Mouse (Mus musculus) frontal cortex, adult 2 months (tissue): Measurements from ENCODE around the gene Ethe1. TPM values are rescaled to one million over a fixed set of nuclear protein-coding genes. Genes with fewer than 3 reads are reported as not detected.
"Not testable (repeated sequence)": the region's sequence is repeated elsewhere in the genome, so short reads cannot be mapped to it uniquely, and the experiment has no call there.

Experiments used
- DNase-seq, 2 experiments: peaks; one replicate each; pipeline ENCODE4 v3.0.0; 2022; ENCODE audit warnings: low spot score in 1 of 2; ENCODE audit errors: extremely low spot score in 1 of 2
- polyA plus RNA-seq: library from polyadenylated mRNA; depleted of rRNA; stranded (reverse); fragments of >200 nt; gene quantifications from 2 replicates; pipeline ENCODE4 v1.2.3, GENCODE M21; 2012

The Ethe1 gene
- polyA plus RNA-seq, 1 experiment, result 14.9 TPM

DNA sequence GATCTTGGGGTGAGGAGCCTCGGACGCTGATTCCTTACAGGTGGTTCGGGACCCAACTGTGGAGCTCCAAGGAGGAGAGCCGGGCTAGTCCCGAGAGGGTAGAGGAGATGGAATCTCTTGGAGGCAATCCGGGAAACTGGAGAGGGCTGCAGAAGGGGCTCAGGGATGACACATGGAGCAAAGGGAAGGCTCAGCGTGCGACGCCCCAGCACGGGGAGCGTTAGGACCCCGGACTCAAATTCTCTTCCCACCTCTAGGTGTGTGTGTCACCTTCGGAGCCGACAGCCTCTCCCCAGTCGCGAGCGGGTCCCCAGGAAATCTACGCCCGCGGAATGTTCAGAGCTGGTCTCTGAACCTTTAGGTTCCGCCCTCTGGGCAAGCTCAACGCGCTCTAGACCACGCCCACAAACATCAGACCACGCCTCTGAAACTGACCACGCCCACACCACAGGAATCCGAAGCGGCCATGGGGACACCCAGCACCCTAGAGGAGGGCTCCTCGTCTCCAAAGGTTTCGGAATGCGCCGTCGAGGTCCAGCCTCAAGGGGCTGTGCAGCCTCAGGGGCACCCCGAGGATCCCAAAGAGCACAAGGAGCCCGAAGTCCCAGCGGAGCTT lies 23.6 kb downstream of the Ethe1 start:
- DNase-seq, result peak in 1 of 2 experiments; percentile 53

DNA sequence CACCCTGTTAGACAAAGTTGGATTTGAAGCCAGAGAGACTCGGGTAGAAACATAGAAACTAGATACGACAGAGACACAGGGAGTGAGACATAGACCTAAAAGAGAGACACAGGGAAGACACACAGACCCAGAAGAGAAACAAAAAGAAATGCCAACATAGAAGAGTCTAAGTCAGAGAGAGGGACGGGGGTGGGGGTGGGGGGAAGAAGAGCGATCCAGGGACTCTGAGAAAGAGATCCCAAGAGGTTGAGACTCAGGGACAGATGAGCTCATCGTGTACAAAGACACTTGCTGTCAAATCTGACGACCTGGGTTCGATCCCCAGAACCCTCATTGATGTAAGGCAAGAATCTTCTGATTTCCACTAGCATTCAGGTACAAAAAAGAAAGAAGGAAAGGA lies 24.4 kb downstream of the Ethe1 start:
- no peak for DNase-seq

DNA sequence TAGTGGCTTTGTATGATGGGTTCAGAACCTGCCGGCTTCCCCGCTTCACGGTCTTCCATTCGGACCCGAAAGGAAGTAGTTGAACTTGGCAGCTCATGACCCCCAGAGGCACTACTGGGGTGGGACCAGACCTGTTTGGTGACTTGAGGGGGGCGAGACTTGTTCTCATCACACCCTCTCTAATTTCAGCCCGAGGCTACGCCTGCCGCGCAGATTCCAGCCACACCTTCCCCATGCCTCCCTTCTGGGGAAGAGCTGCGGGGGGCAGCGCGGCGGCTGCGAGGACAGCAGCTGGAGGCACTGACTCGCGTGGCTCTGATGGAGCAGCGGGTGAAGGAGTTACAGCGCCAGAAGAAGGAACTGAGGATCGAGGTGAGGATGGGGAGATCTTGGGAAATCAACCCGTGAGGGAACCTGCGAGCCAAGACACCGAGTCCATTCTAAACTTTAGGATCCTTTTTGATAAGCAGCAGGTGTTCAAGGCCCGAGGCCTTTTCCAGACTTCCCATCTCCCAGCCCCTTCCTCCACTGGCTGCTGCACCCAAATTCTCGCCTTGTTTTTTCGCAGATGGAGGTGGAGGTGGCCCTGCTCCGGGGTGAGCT lies 25.1 kb downstream of the Ethe1 start:
- DNase-seq, result no peak

DNA sequence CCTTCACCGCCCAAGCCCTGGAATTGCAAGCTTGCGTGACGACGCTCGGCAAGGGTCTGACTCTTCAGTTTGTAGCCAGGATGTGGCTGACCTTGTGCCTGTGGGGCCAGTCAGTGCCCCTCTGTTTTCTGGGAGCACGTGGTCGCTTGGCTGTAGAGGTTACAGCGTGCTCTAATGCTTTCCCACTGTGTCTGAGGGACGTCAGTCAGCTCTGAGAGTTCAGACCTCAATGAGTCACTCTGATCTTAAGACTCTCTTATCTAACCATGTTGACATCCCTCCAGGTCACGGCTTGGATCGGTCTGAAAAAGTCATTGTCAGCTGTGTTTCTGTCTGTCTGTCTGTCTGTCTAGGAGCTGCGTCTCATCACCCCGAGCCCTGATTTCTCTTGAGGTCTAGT lies 27.5 kb downstream of the Ethe1 start:
- DNase-seq, result no peak

DNA sequence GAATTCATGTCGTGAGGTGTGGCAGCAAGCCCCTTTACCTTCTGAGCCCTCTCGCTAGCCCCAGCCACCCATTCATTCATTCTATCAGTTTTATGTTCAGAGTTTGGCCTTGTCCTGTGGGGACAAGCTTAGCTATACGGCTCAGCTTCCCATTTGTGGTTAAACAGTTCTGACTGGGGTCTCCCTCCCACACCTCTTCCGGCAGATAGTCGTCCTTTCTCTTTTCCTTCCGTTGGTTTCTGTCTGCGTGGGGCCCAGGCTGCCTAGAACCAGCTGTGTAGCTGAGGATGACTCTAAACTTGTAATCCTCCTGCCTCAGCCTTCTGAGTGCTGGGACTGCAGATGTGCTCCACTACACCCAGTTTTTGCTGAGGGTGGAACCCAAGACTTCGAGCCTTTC lies 30.4 kb downstream of the Ethe1 start:
- no peak for DNase-seq

DNA sequence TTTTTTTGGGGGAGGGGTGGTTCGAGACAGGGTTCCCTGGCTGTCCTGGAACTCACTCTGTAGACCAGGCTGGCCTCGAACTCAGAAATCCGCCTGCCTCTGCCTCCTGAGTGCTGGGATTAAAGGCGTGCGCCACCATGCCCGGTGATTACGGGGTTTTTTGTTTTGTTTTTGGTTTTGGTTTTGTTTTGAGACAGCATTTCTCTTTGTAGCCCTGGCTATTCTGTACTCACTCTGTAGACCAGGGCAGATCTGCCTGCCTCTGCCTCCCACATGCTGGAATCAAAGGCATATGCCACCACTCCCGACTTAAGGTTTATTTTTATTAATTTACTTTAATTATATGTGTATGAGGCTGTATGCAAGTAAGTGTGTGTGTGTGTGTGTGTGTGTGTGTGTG lies 31.0 kb downstream of the Ethe1 start:
- not testable (repeated sequence) for DNase-seq

DNA sequence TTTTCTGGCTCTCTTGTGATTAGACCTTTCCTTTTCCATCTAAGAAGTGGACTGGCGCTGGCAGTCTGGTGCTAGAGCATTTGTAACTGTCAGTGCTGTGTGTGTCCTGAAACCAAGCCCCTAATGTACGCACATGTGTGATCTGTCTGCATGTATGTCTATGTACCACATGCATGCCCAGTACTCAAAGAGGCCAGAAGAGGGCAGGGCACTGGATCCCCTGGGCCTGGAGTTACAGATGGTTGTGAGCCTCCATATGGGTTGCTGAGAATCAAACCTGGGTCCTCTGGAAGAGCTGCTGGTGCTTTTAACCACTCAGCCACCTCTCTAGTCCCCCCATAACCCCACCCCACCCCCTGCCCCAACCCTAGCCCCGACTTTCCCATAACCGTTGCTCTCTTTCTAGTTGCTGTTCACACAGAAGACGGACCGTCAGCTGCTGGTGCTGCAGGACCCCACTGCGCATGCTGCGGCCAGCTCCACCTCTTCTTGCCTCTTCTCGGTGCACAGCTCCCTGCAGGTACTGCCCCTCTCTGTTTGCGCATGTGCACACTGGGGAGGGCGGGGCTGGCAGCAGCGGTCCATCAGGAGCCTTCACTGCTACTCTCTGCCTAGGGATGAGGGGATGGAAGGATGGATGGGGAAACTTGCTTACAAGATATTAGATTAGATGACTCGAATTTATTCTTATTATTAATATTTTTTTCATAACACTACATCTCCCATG lies 32.5 kb downstream of the Ethe1 start:
- no peak for DNase-seq

DNA sequence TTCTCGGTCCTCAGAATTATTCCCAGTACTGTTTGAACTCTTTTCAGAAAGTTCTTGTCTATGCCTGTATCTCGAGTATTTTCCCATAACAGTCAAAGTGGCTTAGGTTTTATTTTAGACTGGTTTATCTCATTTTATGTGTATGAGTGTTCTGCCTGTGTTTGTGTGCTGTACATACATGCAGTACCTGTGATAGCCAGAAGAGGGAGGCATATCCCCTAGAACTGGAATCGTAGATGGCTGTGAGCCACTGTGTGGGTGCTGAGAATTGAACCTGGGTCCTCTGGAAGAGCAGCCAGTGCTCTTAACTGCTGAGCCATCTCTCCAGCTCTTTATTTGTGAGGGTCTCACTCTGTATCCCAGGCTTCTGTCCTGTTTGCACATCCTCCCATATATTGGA lies 33.9 kb downstream of the Ethe1 start:
- no peak for DNase-seq

DNA sequence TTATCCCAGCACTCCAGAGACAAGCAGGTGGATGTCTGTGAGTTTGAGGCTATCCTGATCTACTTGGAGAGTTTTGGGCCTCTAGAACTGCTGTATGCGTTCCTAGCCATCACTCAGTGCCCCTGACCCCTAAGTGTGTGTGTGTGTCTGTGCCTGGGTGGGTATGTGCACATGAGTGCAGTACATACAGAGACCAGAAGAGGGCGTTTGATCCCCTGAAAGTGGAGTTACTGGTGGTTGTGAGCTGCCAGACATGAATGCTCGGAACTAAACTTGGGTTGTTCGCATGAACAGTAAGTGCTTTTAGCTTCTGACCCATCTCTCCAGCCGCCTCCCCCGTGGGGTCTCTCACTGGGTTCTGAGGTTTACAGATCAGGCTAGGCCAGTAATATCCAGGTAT lies 35.6 kb downstream of the Ethe1 start:
- no peak for DNase-seq

DNA sequence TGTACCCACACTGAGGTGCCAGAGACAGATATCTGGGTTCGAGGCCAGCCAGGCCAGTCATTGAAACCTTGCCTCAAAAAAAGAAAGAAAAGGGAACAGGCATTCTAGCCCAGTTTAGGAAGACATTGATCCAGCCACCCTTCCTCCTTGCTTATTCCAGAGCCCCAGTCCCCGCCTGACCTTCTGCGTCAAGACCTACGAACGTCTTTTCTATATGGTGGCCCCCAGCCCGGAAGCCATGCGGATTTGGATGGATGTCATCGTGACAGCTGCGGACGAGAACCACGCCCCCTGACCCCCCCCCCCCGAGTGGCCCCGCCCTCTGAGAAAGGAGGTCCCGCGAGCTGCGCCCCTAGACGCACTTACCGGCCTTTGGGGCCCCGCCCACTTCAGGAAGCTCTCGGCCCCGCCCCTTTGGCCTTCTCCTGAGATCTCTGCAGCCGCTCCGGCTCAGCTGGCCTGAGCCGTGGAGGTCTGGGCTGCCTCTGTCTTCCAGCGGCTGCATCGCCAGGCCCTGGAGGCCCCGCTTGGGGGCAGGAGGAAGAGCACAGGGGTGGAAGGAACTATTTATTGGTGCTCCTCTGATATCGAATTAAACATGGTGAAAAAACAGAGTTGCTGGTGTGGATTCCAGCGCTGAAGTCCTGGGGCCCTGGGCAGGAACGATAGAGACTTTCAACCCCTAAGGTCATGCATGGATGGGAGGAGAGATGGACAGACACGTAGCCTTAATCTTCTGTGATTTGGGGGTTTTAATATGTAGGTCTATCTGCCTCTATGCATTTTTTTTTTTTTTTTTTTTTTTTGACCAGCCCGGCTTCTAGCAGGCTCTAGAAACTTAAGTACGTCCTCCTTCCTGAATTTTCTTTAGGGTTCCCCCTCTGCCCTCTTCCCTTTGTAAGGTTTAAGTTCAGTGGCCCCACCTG lies 41.6 kb downstream of the Ethe1 start:
- peak in 1 of 2 experiments; percentile 37 for DNase-seq

DNA sequence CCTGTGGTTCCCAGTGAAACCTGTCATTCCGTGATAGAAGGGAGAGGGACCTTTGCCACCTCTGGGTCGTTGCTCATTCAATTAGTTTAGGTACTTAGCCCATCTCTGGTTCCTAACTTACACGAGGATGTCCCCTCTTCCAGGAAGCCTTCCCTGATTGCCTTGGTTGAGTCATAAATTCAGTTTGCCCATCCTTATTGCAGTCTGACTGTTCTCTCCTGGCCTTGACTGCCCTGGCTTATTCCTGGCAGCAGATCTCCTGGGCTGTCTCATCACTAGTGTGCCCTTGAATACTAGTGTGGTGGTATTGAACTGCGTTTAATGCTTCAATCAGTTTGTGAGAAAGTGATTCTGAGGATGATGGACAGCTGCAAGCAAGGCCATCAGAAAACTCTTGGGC lies 42.3 kb downstream of the Ethe1 start:
- DNase-seq, result no peak

DNA sequence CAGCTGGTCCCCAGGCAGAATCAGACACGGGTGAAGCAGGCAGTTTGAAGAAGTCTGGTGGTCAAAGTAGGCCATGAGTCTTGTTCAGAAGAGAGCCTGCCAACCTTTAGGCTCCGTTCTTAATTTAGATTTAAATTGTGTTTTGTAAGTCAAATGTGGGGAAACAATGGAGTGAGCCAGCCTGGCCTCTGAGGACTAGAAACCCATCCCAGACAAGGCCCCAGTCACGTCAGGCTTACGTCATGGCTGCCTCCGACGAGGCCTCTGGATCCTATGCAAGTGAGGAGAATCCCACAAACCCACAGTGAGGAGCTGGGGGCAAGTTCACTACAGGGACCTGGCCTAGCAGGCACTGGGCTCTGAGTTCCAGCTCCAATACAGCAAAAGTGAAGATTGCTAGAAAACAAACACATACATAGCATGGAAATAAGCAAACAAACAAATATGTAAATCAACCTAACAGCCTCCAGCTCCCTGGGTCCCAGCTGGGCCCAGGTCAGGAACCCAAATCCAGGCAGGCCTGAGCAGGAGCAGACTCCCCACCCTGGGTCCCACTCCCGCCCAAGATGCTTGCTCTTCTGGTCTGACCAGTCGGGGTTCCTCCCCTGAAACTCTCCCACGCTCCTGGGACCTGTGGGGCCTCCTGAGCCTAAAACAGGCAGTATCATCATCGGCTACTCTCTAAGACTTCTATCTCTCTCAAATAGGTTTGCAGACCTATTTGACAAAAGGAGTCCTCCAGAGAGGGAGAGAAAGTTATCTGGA lies 43.0 kb downstream of the Ethe1 start:
- DNase-seq, result no peak

DNA sequence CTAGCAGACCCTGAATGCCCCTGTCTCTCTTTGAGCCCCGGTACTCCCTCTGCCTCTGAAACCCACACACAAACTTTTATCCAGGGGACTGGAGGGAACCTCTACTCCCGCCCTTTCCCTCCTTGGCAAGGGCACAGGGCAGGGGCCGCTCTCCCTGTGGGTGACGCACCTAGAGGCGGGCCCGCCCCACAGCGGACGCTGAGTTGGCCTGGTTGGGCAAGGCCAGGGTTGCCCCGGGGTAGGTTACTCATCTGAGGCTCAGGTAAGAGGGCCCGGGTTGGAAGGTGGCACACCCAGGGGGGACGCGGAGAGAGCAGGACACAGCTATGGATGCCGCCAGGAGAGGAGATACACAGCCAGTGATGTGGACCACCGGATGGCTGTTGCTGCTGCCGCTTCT lies 48.9 kb downstream of the Ethe1 start, which contains the start of gene Lypd3:
Gene Lypd3 (plus strand): TSS at position 287 of the 400 bp plus-strand sequence.
- no peak for DNase-seq

DNA sequence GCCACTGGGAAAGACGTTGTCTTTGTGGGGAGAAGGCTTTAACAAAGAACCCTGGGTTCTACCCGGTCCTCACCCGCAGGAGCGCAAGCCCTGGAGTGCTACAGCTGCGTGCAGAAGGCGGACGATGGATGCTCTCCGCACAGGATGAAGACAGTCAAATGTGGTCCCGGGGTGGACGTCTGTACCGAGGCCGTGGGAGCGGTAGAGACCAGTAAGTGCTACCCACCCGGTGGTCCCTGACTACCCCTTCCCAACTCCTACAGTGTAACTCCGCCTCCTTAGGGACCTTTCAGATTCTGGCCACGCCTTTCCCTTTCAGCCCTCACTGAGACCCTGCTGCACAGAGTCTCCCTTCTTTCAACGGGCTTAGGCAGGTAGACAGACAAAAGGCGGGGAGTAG lies 49.7 kb downstream of the Ethe1 start:
- no peak for DNase-seq

DNA sequence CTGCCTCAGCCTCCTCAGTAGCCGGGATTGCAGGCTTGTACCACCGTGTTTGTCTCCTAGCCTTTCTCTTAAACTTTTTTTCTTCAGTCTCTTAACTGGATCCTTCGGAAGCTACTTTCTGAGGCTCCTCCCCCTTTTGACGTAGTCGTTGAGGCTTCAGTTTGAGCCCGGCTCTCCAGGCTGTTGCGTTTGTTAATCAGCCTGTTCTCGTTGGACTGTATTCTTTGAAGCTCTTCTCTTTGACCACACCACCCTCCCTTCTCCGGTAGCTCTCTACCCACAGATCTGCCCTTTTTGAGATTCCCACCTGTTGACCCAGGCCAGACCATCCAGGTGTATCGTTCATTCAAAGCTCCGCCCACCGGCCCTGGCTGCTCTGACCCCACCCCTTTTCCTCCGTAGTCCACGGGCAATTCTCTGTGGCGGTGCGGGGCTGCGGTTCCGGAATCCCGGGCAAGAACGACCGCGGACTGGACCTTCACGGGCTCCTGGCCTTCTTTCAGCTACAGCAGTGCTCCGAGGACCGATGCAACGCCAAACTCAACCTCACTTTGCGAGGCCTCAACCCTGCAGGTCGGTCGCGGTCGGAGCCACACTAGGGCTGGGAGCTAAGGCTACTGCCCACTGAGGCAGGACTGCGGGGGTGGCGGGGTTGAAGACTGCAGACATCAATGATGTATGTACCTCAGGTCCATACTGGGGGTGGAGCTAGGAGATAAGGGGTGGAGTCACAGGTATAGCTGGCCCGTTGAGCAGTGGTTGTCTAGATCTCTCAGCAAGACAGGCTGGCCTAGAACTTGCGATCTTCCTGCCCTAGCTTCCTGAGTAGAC lies 50.9 kb downstream of the Ethe1 start:
- DNase-seq, result no peak

DNA sequence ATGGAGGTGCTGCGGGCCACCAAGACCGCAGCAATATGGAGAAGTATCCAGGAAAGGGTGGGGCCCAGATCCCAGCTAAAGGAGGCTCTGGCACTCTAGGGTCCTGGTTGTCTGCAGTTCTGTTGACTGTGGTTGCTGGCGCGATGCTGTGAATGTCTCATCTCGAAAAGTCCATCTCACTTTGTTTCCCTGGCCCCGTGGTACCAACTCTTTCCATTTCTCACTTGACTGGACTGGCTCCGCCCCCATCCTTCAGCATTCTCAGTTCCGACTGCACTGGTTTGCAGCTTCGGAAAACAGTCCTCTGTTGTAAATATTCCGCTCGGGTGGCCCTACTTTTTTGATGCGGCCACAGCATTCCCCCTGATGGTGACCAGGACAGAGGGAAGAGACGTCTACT lies 53.1 kb downstream of the Ethe1 start:
- no peak for DNase-seq

DNA sequence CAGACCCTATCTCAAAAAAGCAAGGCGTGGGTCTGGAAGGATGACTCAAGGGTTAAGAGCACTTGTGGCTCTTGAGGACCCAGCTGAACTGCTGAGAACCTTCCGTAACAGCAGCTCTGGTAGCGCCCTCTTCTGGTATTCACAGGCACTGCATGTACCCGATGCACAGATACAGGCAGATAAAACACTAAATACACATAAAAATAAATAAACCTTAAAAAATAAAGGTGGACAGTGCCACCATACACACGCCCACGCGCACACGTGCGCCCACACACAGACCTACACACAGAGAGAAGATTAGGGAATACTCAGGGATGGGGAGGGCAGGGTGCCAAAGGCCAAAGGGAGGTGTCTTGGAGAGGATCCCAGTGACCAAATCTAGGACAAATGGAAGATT lies 55.1 kb downstream of the Ethe1 start:
- peak; percentile 8 to 53 for DNase-seq

DNA sequence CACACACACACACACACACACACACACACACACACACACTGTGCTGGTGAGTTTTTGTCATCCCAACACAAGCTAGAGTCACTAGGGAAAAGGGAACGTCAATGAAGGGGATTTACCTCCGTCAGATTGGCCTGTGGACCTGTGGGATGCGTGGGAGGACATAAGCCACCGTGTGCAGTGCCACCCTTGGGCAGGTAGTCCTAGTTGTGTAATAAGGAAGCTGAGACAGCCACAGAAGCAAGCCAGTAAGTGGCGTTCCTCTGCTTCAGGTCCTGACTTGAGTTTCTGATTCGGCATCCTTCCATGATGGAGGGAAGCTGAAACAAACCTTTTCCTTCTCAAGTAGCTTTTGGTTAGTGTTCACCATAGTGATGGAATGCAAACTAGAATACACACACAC lies 57.1 kb downstream of the Ethe1 start:
- DNase-seq, result no peak

DNA sequence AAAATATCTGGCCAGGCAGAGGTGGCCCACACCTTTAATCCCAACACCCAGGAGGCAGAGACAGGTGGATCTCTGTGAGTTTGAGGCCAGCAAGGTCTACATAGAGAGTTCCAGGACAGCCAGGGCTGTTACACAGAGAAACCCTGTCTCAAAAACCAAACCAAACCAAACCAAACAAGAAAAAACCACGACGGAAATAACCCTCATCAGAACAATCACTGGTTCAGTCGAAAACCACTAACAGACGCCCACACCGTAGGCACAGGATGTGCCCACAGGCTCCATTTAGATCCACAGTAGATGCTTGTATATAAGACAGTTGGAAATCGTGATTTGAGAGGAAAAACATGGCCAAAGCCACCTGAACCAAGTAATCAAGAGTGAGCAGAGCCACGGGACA lies 57.7 kb downstream of the Ethe1 start:
- DNase-seq, result no peak
